Mouse (Mus musculus): Measurements from ENCODE around the gene Rnf222.

- TF ChIP-seq CTCF (IDR thresholded peaks at IDR 0.05; ENCODE audit: control insufficient read depth, insufficient read depth, low read length) (no peak), POLR2A (IDR thresholded peaks at IDR 0.05; ENCODE audit: borderline replicate concordance, control insufficient read depth, low read depth, low read length) (no peak)
These were observed 16.6 kb upstream of the Rnf222 start, which contains the start of gene Ndel1 for GRCm38 (mm10) chr11:68871748-68872147.
